Mouse (Mus musculus) intestine, postnatal 0 days (tissue): ENCODE measurements around the gene Apba2. TPM values are rescaled to one million over a fixed set of nuclear protein-coding genes. Genes with fewer than 3 reads are reported as not detected.

Source experiments
- ATAC-seq: fragments of 200-750 bp; cut with Nextera tagmentation; 2 replicates; pipeline ENCODE4 v1.8.0; 2017; ENCODE audit warnings: mild to moderate bottlenecking, moderate TSS enrichment, moderate library complexity
- H3K27ac ChIP-seq: fragments of 300-500 bp; sonication (generic); 2 replicates; pipeline ENCODE4 v1.5.1; 2014; ENCODE audit warnings: mild to moderate bottlenecking, low read depth, low read length, moderate library complexity
- H3K27me3 ChIP-seq: fragments of 300-500 bp; sonication (generic); replicated peaks from 2 replicates; pipeline ENCODE4 v1.6.1; 2014; ENCODE audit warnings: low read length, mixed read lengths; ENCODE audit not compliant: control insufficient read depth, insufficient read depth
- H3K36me3 ChIP-seq: fragments of 300-500 bp; sonication (generic); 2 replicates; pipeline ENCODE4 v1.6.1; 2014; ENCODE audit warnings: mild to moderate bottlenecking, moderate library complexity; ENCODE audit not compliant: control insufficient read depth, insufficient read depth
- H3K4me1 ChIP-seq: fragments of 300-500 bp; sonication (generic); replicated peaks from 2 replicates; pipeline ENCODE4 v1.6.1; 2014; ENCODE audit warnings: antibody characterized with exemption, low read length, mixed read lengths; ENCODE audit not compliant: control insufficient read depth, insufficient read depth
- H3K4me2 ChIP-seq: fragments of 300-500 bp; sonication (generic); replicated peaks from 2 replicates; pipeline ENCODE4 v1.6.1; 2014; ENCODE audit warnings: low read depth, mild to moderate bottlenecking, moderate library complexity
- H3K4me3 ChIP-seq: fragments of 300-500 bp; sonication (generic); 2 replicates; pipeline ENCODE4 v1.5.1; 2014; ENCODE audit warnings: low read depth, low read length
- H3K9ac ChIP-seq: fragments of 300-500 bp; sonication (generic); 2 replicates; pipeline ENCODE4 v1.6.1; 2014; ENCODE audit warnings: mild to moderate bottlenecking, low read depth, low read length
- H3K9me3 ChIP-seq: fragments of 300-500 bp; sonication (generic); 2 replicates; pipeline ENCODE4 v1.6.1; 2016; ENCODE audit warnings: mixed run types; ENCODE audit not compliant: control insufficient read depth
- CTCF ChIP-seq: sonication (generic); IDR thresholded peaks from 2 replicates; pipeline ENCODE4 v1.5.1; 2016; ENCODE audit warnings: low read depth, mild to moderate bottlenecking, control low read depth, antibody characterized with exemption, moderate library complexity
- WGBS: fragments of 180-500 bp; shearing (Covaris S2); extraction: QIAGEN DNeasy Blood & Tissue Kit; methylation state at CpG from one replicate; pipeline ENCODE4 v1.1.7; 2014; 5-methylcytosine and 5-hydroxymethylcytosine counted together
- polyA plus RNA-seq: library from polyadenylated mRNA; unstranded; fragments of >200 nt; fragmentation: Nextera tagmentation; extraction: Ambion mirVana; gene quantifications from 2 replicates; pipeline ENCODE4 v1.2.1, GENCODE M21; 2015

Gene Apba2
- polyA plus RNA-seq, 1 experiment from 2014 or later, result 4.3 TPM

DNA sequence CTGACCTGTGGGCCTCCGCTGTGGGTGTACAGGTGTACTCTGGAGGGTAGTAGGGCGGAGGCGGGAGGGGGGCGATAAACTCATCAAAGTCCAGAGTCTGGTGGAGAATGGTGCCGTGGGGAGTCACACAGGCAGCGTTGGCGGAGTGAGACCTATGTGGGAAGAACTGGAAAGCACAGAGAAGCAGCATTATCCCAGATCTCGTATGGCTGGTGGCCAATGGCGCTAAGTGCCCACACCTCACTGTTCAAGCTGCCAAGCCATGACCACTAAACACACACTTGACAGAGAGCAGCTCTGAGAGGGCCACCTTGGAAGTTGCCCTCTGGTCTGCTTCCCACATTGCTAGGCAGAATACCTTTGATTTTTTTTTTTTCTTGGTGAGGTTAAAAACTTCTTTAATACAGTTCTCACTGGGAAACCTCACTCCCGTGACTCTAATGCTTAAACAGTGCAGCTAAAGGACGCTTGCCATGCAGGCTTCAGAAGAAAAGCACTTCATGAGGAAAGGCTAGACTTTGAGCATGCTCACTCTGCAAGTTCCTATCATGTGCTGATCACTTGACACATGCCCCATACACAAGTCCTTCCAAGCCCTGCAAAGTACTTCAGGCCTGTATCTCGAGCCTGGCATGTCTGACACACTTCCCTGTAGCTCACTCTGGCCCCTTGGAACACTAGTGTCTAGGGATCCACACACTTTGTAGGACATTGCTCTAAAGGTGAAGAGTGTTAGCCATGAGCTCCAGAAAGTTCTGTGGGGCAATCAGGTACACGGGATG, 275.4 kb downstream of the Apba2 start:
- Histone ChIP-seq H3K9me3 (no peaks in the 10 kb centered on the region), H3K4me2 (no peak overlapping the region), H3K27me3 (no peaks in the 10 kb centered on the region), H3K4me3 (no peak overlapping the region), H3K36me3 (no peaks in the 10 kb centered on the region), H3K4me1 (no peaks in the 10 kb centered on the region), H3K9ac (no peak overlapping the region), H3K27ac (no peak overlapping the region)
- WGBS, result 80% methylated on average over 13 of the region's 13 CpGs
- no peak for TF ChIP-seq CTCF
- ATAC-seq, result no peak

- Histone ChIP-seq H3K36me3 (no peaks in the 10 kb centered on the region), H3K4me1 (no peaks in the 10 kb centered on the region), H3K9me3 (no peaks in the 10 kb centered on the region), H3K4me2 (no peak overlapping the region), H3K4me3 (no peak overlapping the region), H3K27me3 (no peaks in the 10 kb centered on the region), H3K9ac (no peak overlapping the region), H3K27ac (no peak overlapping the region)
- no peak for TF ChIP-seq CTCF
- 77% methylated on average over 4 of the region's 4 CpGs for WGBS
- no peak for ATAC-seq
These were observed 278.0 kb downstream of the Apba2 start for GRCm38 (mm10) chr7:64779501-64779900.

- Histone ChIP-seq H3K4me2 (no peak overlapping the region), H3K4me1 (no peaks in the 10 kb centered on the region), H3K4me3 (no peak overlapping the region), H3K27ac (no peak overlapping the region), H3K9ac (no peak overlapping the region), H3K36me3 (no peaks in the 10 kb centered on the region), H3K9me3 (no peaks in the 10 kb centered on the region), H3K27me3 (no peaks in the 10 kb centered on the region)
- no peak for ATAC-seq
- TF ChIP-seq CTCF, result no peak
- WGBS, result 72% methylated on average over 3 of the region's 3 CpGs
These were observed 283.5 kb downstream of the Apba2 start for GRCm38 (mm10) chr7:64785040-64785439.

- no peaks in the 10 kb centered on the region for H3K36me3 ChIP-seq
- no peaks in the 10 kb centered on the region for H3K27me3 ChIP-seq
- no peak for ATAC-seq
- TF ChIP-seq CTCF, result no peak
- WGBS, result 66% methylated on average over 9 of the region's 9 CpGs
- no peak overlapping the region; the same call in 1 of the 2 replicates for H3K4me2 ChIP-seq
- H3K9me3 ChIP-seq, result no peaks in the 10 kb centered on the region
- H3K4me1 ChIP-seq, result no peaks in the 10 kb centered on the region
- no peak overlapping the region for H3K27ac ChIP-seq
- H3K9ac ChIP-seq, result no peak overlapping the region
- H3K4me3 ChIP-seq, result no peak overlapping the region
These were observed 289.6 kb downstream of the Apba2 start for GRCm38 (mm10) chr7:64791145-64791544.

DNA sequence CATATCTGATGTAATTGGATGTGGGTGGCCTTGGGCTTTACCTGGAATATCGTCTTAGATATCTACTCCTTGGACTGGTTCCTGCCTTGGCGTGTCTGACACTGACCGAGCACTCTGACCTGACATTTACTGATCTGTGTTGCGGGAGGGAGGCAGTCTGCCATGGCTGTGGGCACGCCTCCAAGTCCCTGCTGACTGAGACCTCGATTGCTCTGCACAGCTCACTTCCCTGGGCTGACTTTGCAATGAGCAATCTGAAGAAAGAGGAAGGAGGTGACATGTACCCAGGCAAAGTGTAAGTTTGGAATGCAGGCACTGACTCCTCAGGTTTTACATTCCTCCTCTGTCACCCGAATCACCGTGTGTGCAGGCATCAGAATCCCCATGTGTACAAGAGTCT, 290.5 kb downstream of the Apba2 start:
- no peak overlapping the region for H3K9ac ChIP-seq
- no peak for ATAC-seq
- no peak for TF ChIP-seq CTCF
- H3K36me3 ChIP-seq, result no peaks in the 10 kb centered on the region
- H3K4me1 ChIP-seq, result no peaks in the 10 kb centered on the region
- H3K4me2 ChIP-seq, result no peak overlapping the region
- no peak overlapping the region for H3K4me3 ChIP-seq
- 43% methylated on average over 8 of the region's 8 CpGs for WGBS
- no peak overlapping the region for H3K27ac ChIP-seq
- H3K9me3 ChIP-seq, result no peaks in the 10 kb centered on the region
- no peaks in the 10 kb centered on the region for H3K27me3 ChIP-seq

DNA sequence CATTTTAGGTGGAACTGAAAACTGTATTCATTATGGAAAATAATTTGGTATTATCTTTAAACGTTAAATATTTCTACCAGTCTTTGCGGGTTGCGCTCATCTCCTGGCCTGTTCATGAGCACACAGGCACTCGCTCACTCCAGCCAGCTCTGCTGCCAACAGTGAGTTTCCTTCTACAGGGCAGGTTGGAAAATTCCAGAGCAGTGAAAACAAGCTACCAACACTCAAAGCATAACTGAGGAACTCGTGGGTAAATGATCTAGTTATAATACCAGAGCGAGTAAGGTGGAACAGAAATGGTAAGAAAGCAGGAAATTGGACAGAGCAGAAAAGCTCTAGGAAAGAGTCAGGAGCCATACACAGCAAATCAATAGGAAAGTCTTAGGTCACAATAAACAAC, 294.0 kb downstream of the Apba2 start:
- H3K27ac ChIP-seq, result no peak overlapping the region
- H3K27me3 ChIP-seq, result no peaks in the 10 kb centered on the region
- no peaks in the 10 kb centered on the region for H3K36me3 ChIP-seq
- no peak overlapping the region for H3K4me3 ChIP-seq
- TF ChIP-seq CTCF, result no peak
- no peaks in the 10 kb centered on the region for H3K4me1 ChIP-seq
- WGBS, result 79% methylated on average over 6 of the region's 6 CpGs
- H3K4me2 ChIP-seq, result no peak overlapping the region
- ATAC-seq, result no peak
- H3K9me3 ChIP-seq, result no peaks in the 10 kb centered on the region
- no peak overlapping the region for H3K9ac ChIP-seq

Other genes starting within 250 kb of the Apba2 start
- 3.2 and 3.4 TPM in 2 replicates for gene Mtmr10, start 214.1 kb upstream of the Apba2 start, polyA plus RNA-seq
- 2.2 and 2.4 TPM in 2 replicates for gene Fan1, start 127.6 kb upstream of the Apba2 start, polyA plus RNA-seq
- 15.2 and 18.1 TPM in 2 replicates for gene Mphosph10, start 109.4 kb upstream of the Apba2 start, polyA plus RNA-seq
- gene Mcee, start 109.1 kb upstream of the Apba2 start, polyA plus RNA-seq, result 75.3 and 75.7 TPM in 2 replicates